Mouse (Mus musculus) monocyte, adult 59 days (primary cell): ENCODE measurements around the gene Crocc. TPM values are rescaled to one million over a fixed set of nuclear protein-coding genes. Genes with fewer than 3 reads are reported as not detected.

Experiments used
- total RNA-seq, 2 experiments: library from RNA; stranded (reverse); gene quantifications; one replicate each; pipeline ENCODE4 v1.2.4; 2023

Gene Crocc
- 10 to 100 TPM in 1 of 2 experiments, 1 to 10 TPM in 1; 9.9 to 11.1 TPM for total RNA-seq

DNA sequence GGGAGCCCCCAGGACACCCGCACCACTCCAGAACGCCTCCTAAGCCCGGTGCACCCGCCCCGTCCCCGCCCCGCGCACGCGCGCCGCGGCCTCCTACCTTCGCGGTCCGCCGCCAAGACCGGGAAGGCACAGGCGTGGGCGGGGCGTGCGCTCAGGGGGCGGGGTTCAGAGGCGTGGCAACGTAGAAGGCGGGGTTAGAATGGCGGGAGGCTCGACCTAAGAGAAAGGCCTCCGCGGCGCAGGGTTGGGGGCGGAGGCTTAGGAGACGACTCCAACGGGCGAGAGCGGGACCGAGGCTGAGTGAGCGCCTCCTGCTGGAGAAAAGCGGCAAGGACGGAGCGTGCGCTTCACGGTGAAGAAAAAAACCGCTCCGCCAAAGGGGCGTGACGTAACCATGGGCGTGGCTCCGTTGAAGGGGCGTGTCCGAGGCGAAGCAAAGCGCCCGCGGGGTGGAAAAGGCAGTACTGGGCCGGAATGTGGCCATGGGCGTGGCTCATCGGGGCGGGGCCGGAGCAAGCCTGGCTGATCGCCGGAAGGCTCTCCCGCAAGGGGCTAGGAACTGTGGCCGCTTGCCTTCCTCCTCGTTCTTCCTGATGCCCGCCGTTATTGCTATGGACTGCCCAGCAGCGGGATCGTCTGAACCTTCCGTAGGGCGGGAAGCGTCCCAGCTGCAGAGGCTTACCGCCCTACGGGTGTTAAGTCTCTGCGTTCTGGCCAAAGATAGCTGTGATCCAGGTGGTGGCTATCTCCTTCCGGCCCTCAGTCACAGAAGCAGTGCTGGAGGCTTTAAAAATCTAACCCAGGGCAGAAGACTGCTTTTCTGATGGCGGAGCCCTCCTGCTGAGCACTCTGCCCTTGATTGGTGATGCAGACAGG lies at the start of gene Crocc:
Gene Crocc (minus strand): TSS at position 125 of the 876 bp plus-strand sequence.

DNA sequence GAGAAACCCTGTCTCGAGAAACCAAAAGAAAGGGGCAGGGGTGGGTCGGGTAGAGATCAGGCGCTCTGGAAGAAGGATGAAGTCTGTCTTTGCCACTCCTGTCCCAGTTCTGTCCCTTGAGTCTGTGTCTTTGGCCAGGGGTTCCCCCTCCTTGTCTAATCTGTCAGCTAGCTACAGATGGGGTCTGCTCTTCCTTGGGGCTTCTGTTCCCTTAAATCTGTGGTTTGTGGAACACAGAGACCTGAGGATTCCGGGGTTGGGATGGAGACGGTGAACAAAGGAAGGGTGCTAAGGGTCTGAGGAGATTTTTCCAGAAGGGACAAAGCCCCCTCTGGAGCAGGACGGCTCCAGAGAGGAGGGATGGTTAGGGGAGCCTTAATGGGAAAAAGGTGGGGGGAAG lies 27.7 kb upstream of the Crocc start, which contains the start of gene Spata21:
Gene Spata21 (plus strand): TSS at position 301 of the 400 bp plus-strand sequence.

DNA sequence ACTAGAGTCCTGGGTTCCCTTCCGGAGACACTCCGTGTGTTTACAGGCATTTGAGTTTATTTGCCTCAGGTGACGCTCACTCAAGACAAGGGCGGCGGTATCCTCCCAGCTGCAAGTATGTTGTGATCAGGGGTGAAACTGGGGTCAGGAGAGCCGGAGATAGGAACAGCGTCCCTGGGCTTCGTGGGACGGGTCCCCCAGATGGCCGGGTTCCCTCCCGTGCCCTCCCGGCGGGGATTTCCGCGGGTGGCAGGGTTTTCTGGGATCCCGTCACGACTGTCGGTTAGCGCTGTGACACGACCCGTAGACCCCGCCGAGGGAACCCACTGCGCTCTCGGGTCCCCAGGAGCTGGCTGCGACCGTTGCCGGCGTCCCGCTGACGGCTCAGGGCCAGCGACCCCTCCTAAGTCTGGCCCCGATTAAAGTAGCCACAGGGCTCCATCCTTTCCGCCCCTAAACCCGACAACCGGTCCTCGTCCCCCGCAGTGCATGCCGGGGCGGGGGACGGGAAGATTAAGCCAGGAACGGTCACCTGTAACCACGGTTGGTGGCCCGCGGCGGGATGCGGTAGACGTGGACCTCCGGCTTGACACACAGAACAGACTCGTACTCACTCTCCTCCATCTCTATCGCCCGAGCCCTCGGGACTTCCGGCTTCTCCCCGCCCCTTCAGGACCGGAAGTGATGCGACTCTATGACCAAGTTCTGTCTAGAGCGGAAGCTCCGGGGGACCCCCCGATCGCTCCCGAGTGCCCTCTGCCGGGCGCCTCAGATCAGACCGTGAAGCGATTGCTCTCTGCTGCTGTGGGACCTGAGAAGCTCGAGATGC lies 17.5 kb upstream of the Crocc start, which contains the start of gene Necap2:
Gene Necap2 (minus strand): TSS at position 677 of the 829 bp plus-strand sequence.

DNA sequence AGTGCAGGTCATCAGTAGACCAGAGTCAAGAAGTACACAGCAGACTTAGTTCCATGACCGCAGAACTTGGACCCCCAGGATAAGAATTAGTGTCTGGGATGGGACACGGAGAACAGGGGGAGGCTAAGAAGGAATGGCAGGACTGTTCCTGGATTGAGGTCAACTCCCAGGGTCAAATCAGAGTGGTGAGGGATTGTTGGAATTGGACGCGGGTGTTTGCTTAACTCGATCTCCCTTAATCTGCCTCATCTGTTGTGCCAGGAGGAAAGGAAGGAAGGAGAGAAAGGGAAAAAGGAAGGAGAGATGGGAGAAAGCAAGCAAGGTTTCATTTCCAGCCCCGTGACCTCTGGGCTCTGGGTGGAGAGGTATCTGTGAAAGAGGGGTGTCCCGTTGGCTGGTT lies 50.2 kb downstream of the Crocc start, which contains the start of gene Mfap2:
Gene Mfap2 (plus strand): TSS at position 301 of the 400 bp plus-strand sequence.

DNA sequence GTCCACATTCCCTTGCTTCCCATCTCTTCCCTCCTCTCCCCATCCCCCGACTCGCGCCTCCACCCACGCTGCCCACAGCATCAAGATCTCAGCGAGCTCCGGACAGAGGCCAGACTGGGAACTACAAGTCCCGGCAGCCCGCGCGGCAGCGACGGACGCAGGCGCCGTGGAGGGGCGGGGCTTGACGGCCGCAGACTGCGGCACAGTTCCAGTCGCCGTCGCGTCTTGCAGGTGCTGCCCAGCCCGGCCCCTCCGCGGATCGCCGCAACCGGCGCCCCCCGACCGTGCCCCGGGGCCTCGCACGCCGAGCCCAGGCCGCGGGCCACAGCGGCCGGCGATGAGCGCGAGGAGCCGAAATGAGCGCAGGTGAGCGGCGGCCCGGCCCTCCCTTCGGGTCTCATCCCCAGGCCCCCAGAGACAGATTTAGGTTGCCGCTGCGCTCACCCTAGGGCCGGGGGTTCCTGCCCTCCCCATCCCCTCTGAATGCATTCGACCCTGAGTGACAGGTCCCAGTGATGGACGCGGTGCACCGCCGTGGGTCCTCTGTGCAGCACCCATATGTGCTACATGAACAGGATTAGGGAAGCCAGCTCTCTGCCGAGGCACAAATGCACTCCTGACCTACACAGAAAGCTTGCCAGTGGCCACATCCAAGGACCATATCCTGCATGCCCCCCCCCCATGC lies 73.5 kb downstream of the Crocc start, which contains the start of gene Atp13a2:
Gene Atp13a2 (plus strand): TSS at position 163 of the 685 bp plus-strand sequence.

Other genes starting within 250 kb of the Crocc start
- under 1 TPM; 0.21 to 0.27 TPM for gene Padi3, start 249.9 kb downstream of the Crocc start, total RNA-seq
- not detected for gene Padi1, start 214.8 kb downstream of the Crocc start, total RNA-seq
- gene Padi2, start 154.2 kb downstream of the Crocc start, total RNA-seq = 100 to 1,000 TPM; 106 to 111 TPM
- 100 to 1,000 TPM; 115 to 124 TPM for gene Sdhb, start 99.3 kb downstream of the Crocc start, total RNA-seq
- gene Atp13a2, start 73.7 kb downstream of the Crocc start, total RNA-seq = 100 to 1,000 TPM; 171 to 207 TPM
- under 1 TPM in 1 of 2 experiments, not detected in 1; 0.82 TPM for gene Mfap2, start 50.1 kb downstream of the Crocc start, total RNA-seq
- 100 to 1,000 TPM; 122 to 140 TPM for gene Necap2, start 17.8 kb upstream of the Crocc start, total RNA-seq
- gene Spata21, start 27.8 kb upstream of the Crocc start, total RNA-seq = not detected
- 100 to 1,000 TPM; 132 to 139 TPM for gene Szrd1, start 79.2 kb upstream of the Crocc start, total RNA-seq
- gene Fbxo42, start 87.4 kb upstream of the Crocc start, total RNA-seq = 10 to 100 TPM; 20.6 to 23.6 TPM
- under 1 TPM; 0.46 to 0.68 TPM for gene Rsg1, start 153.4 kb upstream of the Crocc start, total RNA-seq
- gene Arhgef19, start 178.9 kb upstream of the Crocc start, total RNA-seq = 1 to 10 TPM in 1 of 2 experiments, not detected in 1; 1.2 TPM
- gene Epha2, start 240.7 kb upstream of the Crocc start, total RNA-seq = 1 to 10 TPM; 1.3 to 4.7 TPM